Mouse (Mus musculus) olfactory bulb, adult 2 months (tissue): ENCODE results near the gene Itpr2.

Experiments
- CTCF ChIP-seq: fragments of 200-500 bp; IDR thresholded peaks from 2 replicates; pipeline ENCODE4 v1.5.1; 2012; ENCODE audit warnings: low read depth, mild to moderate bottlenecking, low read length, moderate library complexity; ENCODE audit not compliant: insufficient read depth
- POLR2A ChIP-seq: fragments of 200-500 bp; IDR thresholded peaks from 2 replicates; pipeline ENCODE4 v1.6.1; 2012; ENCODE audit warnings: mild to moderate bottlenecking, low read depth, low read length, moderate library complexity; ENCODE audit not compliant: insufficient read depth

DNA sequence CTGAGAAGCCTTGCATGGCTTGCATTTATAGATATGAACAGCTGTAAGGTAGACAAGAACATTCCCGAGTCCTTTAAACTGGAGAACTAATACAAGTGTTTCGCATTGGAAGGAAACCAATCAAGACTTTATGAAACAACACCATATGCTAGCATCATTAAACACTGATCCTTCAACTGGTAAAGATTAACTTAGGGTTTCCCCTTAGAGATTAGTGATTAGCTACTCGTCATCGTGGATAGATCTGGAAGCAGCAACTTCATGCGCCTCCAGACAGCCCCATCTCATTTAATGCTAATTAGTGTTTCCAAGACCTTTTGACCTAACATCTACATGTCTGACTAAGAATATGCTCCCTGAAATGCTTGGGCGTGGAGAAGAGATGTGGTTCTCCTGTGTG lies 255.7 kb downstream of the Itpr2 start:
- TF ChIP-seq POLR2A (no peak), CTCF (no peak)
